Mouse (Mus musculus) hindbrain, postnatal 0 days (tissue): ENCODE measurements at regions not wholly inside any gene's neighbourhood (a gene's known extent, or its start where the extent isn't known, plus 50 kb on each side); places are given as distances from the start of the nearest gene placed in this dataset.

Experiments
- ATAC-seq: fragments of 200-750 bp; cut with Nextera tagmentation; 2 replicates; pipeline ENCODE4 v1.8.0; 2017; ENCODE audit warnings: mild to moderate bottlenecking, moderate TSS enrichment, moderate library complexity
- DNase-seq: peaks from one replicate; pipeline ENCODE4 v3.0.0-alpha.2; 2015; ENCODE audit warnings: low spot score
- H3K27ac ChIP-seq: fragments of 300-500 bp; sonication (generic); 2 replicates; pipeline ENCODE4 v1.5.1; 2014; ENCODE audit warnings: mild to moderate bottlenecking
- H3K27me3 ChIP-seq: fragments of 300-500 bp; sonication (generic); 2 replicates; pipeline ENCODE4 v1.6.1; 2014; ENCODE audit warnings: low read length, mixed read lengths; ENCODE audit not compliant: insufficient read depth
- H3K36me3 ChIP-seq: fragments of 300-500 bp; sonication (generic); 2 replicates; pipeline ENCODE4 v1.6.1; 2014; ENCODE audit warnings: low read length, mixed read lengths; ENCODE audit not compliant: insufficient read depth
- H3K4me1 ChIP-seq: fragments of 300-500 bp; sonication (generic); 2 replicates; pipeline ENCODE4 v1.6.1; 2014; ENCODE audit warnings: antibody characterized with exemption, low read length, mixed read lengths; ENCODE audit not compliant: insufficient read depth
- H3K4me2 ChIP-seq: fragments of 300-500 bp; sonication (generic); 2 replicates; pipeline ENCODE4 v1.6.1; 2014; ENCODE audit warnings: low read depth, mild to moderate bottlenecking, low read length, moderate library complexity, mixed read lengths
- H3K4me3 ChIP-seq: fragments of 300-500 bp; sonication (generic); 2 replicates; pipeline ENCODE4 v1.5.1; 2014; ENCODE audit warnings: low read length
- H3K9ac ChIP-seq: fragments of 300-500 bp; sonication (generic); replicated peaks from 2 replicates; pipeline ENCODE4 v1.6.1; 2014; ENCODE audit warnings: mild to moderate bottlenecking, low read length, moderate library complexity, mixed read lengths
- H3K9me3 ChIP-seq: fragments of 300-500 bp; sonication (generic); 2 replicates; pipeline ENCODE4 v1.6.1; 2016; ENCODE audit warnings: low read length, mixed read lengths
- CTCF ChIP-seq: IDR thresholded peaks from 2 replicates; pipeline ENCODE4 v1.5.1; 2016; ENCODE audit warnings: antibody characterized with exemption, control low read depth, low read depth
- WGBS: fragments of 180-500 bp; shearing (Covaris S2); extraction: QIAGEN DNeasy Blood & Tissue Kit; methylation state at CpG from one replicate; pipeline ENCODE4 v1.1.7; 2014; 5-methylcytosine and 5-hydroxymethylcytosine counted together

GRCm38 (mm10) chr6:98843598-98843997 lies 501.0 kb upstream of the Gm765 start:
- Histone ChIP-seq H3K4me3 (no peak overlapping the region), H3K4me1 (no peaks in the 10 kb centered on the region), H3K27me3 (no peaks in the 10 kb centered on the region), H3K4me2 (no peak overlapping the region), H3K9me3 (no peaks in the 10 kb centered on the region), H3K9ac (no peak overlapping the region), H3K27ac (no peak overlapping the region), H3K36me3 (no peaks in the 10 kb centered on the region)
- 60% methylated on average over 5 of the region's 5 CpGs for WGBS
- DNase-seq (peak; percentile 12), ATAC-seq (peak; percentile 56; the same call in 1 of the 2 replicates)
- TF ChIP-seq CTCF: no peak

- TF ChIP-seq CTCF: no peak
- H3K4me1 ChIP-seq: no peaks in the 10 kb centered on the region
- no peak overlapping the region for H3K4me2 ChIP-seq
- H3K27ac ChIP-seq: no peak overlapping the region
- H3K9me3 ChIP-seq: no peaks in the 10 kb centered on the region
- ATAC-seq (no peak), DNase-seq (no peak)
- WGBS: 79% methylated on average over 4 of the region's 4 CpGs
- H3K36me3 ChIP-seq: no peaks in the 10 kb centered on the region
- no peak overlapping the region for H3K9ac ChIP-seq
- H3K4me3 ChIP-seq: no peak overlapping the region
- H3K27me3 ChIP-seq: no peaks in the 10 kb centered on the region
Observed at GRCm38 (mm10) chr6:98842924-98843323, 500.4 kb upstream of the Gm765 start.

GRCm38 (mm10) chr6:98833922-98834321 lies 491.4 kb upstream of the Gm765 start:
- no peak overlapping the region for H3K9ac ChIP-seq
- no peaks in the 10 kb centered on the region for H3K4me1 ChIP-seq
- DNase-seq (no peak), ATAC-seq (no peak)
- H3K4me3 ChIP-seq: no peak overlapping the region
- no peak overlapping the region for H3K27ac ChIP-seq
- no peak overlapping the region for H3K4me2 ChIP-seq
- no peaks in the 10 kb centered on the region for H3K27me3 ChIP-seq
- H3K36me3 ChIP-seq: no peaks in the 10 kb centered on the region
- H3K9me3 ChIP-seq: no peaks in the 10 kb centered on the region
- no peak for TF ChIP-seq CTCF
- 92% methylated on average over 7 of the region's 7 CpGs for WGBS

GRCm38 (mm10) chr6:98830191-98830590 lies 487.6 kb upstream of the Gm765 start:
- no peaks in the 10 kb centered on the region for H3K36me3 ChIP-seq
- no peak overlapping the region for H3K9ac ChIP-seq
- H3K27ac ChIP-seq: no peak overlapping the region
- H3K27me3 ChIP-seq: no peaks in the 10 kb centered on the region
- no peaks in the 10 kb centered on the region for H3K4me1 ChIP-seq
- ATAC-seq (no peak), DNase-seq (no peak)
- H3K9me3 ChIP-seq: no peaks in the 10 kb centered on the region
- 78% methylated on average over 4 of the region's 4 CpGs for WGBS
- no peak for TF ChIP-seq CTCF
- H3K4me3 ChIP-seq: no peak overlapping the region
- no peak overlapping the region for H3K4me2 ChIP-seq

GRCm38 (mm10) chr6:98808046-98808445 lies 465.5 kb upstream of the Gm765 start:
- no peaks in the 10 kb centered on the region for H3K4me1 ChIP-seq
- ATAC-seq: no peak
- no peak for DNase-seq
- H3K4me2 ChIP-seq: no peak overlapping the region
- H3K27ac ChIP-seq: no peak overlapping the region
- H3K9me3 ChIP-seq: peaks cover 1% of the 10 kb centered on the region; the same call in 1 of the 2 replicates
- WGBS: 92% methylated on average over 1 of the region's 1 CpGs
- no peak overlapping the region for H3K4me3 ChIP-seq
- no peak for TF ChIP-seq CTCF
- H3K27me3 ChIP-seq: no peaks in the 10 kb centered on the region
- no peaks in the 10 kb centered on the region for H3K36me3 ChIP-seq
- H3K9ac ChIP-seq: no peak overlapping the region

GRCm38 (mm10) chr6:98803384-98803949 lies 460.9 kb upstream of the Gm765 start:
- H3K4me1 ChIP-seq: no peaks in the 10 kb centered on the region
- H3K27me3 ChIP-seq: no peaks in the 10 kb centered on the region
- WGBS: 81% methylated on average over 13 of the region's 13 CpGs
- H3K36me3 ChIP-seq: no peaks in the 10 kb centered on the region
- H3K9me3 ChIP-seq: no peaks in the 10 kb centered on the region
- H3K4me3 ChIP-seq: no peak overlapping the region
- H3K9ac ChIP-seq: no peak overlapping the region
- ATAC-seq (no peak), DNase-seq (no peak)
- H3K27ac ChIP-seq: no peak overlapping the region
- H3K4me2 ChIP-seq: no peak overlapping the region
- TF ChIP-seq CTCF: no peak

- no peak for DNase-seq
- no peaks in the 10 kb centered on the region for H3K9me3 ChIP-seq
- ATAC-seq: no peak
- no peak overlapping the region for H3K9ac ChIP-seq
- H3K27me3 ChIP-seq: no peaks in the 10 kb centered on the region
- no peak overlapping the region for H3K4me2 ChIP-seq
- H3K4me1 ChIP-seq: no peaks in the 10 kb centered on the region
- H3K27ac ChIP-seq: no peak overlapping the region
- no peak for TF ChIP-seq CTCF
- H3K4me3 ChIP-seq: no peak overlapping the region
- 72% methylated on average over 4 of the region's 4 CpGs for WGBS
- H3K36me3 ChIP-seq: no peaks in the 10 kb centered on the region
Observed at GRCm38 (mm10) chr6:98801061-98801460, 458.5 kb upstream of the Gm765 start.
